Mouse (Mus musculus): ENCODE results near the gene Desi1.

- TF ChIP-seq POLR2A (IDR thresholded peaks at IDR 0.05; ENCODE audit: control insufficient read depth, extremely low read depth, insufficient read depth, low read length, poor library complexity) = no peak
- TF ChIP-seq CTCF (IDR thresholded peaks at IDR 0.05; ENCODE audit: borderline replicate concordance, control insufficient read depth, extremely low read depth, insufficient read depth, low read length, poor library complexity) = no peak
Observed at GRCm38 (mm10) chr15:81950716-81951115, 82.9 kb downstream of the Desi1 start.

All from thymus, adult 2 months (tissue).